Mouse (Mus musculus): ENCODE data around the gene Otulin. TPM values are rescaled to one million over a fixed set of nuclear protein-coding genes. Genes with fewer than 3 reads are reported as not detected.
A peak's percentile ranks its signal among the peaks of the same experiment; 100 is the strongest.

Gene Otulin
- total RNA-seq, 2 experiments from 2014 or later, result 20.8 to 23.1 TPM

GRCm38 (mm10) chr15:27568371-27568770, 62.1 kb downstream of the Otulin start:
- no peak for DNase-seq (ENCODE audit: low spot score in 2 of 2)

GRCm38 (mm10) chr15:27567356-27567755, 63.1 kb downstream of the Otulin start:
- intact Hi-C loops (cut with DNase I), result no loop called here
- DNase-seq (ENCODE audit: low spot score in 2 of 2), result no peak

More at GRCm38 (mm10) chr15:27568371-27568770, 62.1 kb downstream of the Otulin start:
- intact Hi-C loops (cut with DNase I), result no loop called here

DNA sequence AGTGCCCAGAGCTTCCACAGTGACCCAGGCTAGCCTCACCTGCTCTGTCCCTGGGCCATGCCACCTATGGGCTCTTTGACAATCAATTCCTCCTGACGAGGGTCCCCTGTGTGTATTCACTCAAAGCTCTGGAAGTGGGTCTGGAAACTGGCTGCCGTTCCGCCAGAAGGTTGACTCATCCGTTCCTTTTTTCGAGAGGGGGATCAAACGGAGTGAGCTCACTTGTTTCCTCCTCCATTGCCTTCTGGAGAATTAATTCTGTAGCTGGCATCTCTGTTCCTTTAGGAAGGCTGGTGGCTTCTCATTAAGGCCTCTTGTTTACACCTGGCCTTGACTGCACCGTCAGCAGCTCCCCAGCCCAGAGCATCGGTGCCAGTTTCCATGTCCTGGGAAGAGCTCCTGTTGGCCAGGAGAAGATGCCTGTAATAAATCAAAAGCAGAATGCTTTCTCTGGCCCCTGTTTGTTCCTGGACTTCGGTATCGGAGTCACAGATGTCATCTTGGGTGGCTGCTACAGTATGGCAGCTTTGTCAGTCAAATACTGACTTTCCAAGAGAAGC, 64.8 kb downstream of the Otulin start:
- DNase-seq (ENCODE audit: low spot score in 2 of 2), result peak in 1 of 2 experiments; percentile 37
- intact Hi-C loops (cut with DNase I), result no loop called here

DNA sequence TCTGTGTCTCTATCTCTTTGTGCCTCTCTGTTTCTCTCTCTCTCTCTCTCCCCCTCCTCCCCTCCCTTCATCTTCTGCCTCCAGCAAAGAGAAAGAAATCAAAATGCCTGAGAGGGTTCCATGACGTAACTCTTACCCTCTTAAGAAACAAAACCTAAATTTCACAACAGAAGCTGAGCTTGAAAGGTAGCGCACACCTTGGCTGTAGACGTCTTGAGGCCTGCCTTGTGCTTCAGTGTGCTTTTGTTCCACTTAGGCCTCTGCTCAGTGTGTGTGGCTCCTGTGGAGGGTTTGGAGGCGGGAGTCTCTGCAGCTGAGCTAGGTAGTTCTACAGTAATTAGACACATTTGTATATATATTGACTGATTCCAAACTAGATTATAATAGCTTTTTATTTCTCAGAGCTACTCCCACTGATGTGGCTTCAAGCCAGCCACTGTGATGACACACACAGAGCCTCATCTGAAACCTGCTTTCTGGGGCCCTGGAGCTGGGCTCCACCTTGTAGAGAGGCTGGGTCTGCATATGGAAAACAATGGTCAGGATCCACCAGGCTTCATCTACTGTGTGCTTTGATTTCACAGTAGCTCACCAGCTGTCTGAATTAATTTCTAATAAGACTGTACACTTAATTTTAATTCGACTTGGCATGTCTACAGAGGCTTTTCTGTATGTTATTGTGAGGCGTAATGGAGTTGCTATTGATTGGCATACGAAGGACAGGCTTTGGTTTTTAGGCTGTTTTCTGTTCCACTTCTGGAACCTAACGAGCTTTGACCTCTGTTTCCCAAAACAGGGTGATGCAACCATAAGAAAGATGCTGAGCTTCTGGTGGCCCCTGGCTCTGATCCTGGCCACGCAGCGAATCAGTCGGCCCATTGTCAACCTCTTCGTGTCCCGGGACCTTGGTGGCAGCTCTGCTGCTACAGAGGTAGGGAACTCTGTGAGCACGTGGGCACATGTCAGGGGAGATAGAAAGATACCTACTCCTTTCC, 66.1 kb downstream of the Otulin start:
- peak; percentile 53 to 74 for DNase-seq (ENCODE audit: low spot score in 2 of 2)
- intact Hi-C loops (cut with DNase I), result no loop called here

DNA sequence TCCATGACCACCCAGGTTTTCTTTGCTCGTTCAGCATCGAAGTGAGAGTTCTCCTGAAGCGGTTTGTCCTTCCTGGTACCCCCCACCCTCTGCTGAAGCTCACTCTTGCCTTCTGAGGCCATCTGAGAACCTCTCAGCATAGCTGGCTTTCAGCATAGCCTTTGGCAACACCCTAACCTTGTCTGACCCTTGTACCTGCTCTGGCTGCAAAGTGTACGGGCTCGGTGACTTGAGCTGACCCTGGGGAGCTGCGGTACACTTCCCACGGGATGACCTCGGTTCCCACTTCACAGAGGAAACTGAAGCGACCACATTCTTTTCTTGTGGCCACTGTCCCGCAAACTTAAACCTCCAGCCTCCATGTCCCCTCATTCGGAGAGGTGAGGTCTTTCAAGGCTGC, 70.2 kb downstream of the Otulin start:
- no peak for DNase-seq (ENCODE audit: low spot score in 2 of 2)
- intact Hi-C loops (cut with DNase I), result no loop called here

GRCm38 (mm10) chr15:27558456-27559147, 71.9 kb downstream of the Otulin start:
- intact Hi-C loops (cut with DNase I), result no loop called here
- no peak for DNase-seq (ENCODE audit: low spot score in 2 of 2)

DNA sequence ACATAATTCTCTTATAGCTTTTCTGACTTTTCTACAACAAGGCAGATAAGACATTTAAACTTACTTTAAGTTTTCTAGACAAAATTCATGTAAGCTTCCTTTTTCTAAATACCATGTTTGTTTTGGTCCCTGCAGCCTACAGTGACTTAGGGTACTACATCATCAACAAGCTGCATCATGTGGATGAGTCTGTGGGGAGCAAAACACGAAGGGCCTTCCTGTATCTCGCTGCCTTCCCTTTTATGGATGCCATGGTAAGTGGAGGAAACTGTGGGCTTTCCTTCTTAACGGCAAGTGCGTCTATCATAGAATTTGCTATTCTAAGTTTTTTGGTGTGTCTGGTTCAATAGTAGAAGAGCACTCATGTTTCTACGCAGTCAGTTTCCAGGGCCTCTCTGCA, 76.9 kb downstream of the Otulin start:
- intact Hi-C loops (cut with DNase I), result no loop called here

DNA sequence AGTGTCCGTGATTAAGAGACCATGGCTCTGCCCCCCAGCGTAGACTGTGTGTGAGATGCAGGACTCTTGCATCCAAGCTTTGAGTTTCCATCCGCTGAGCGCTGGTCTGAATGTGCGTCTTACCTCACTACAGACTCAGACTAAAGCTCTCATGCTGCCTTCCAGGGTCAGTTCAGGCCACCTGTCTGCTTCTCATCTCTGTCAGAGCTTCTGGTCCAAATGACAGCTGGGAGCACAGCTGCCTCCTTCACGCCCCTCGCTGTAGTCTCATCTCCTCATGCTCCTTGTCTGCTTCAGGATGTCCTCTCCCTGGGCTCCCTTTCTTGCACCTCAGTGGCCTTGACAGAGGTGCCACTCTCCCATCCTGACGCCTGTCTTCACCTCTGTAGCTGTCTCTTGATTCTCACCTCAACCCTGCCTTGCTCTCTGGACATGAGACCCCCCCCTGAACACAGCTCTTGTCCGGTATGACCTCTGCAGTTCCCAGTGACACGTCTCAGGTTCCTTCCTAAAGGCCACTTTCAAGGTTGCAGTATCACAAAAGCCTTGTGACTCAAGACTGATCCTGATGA, 78.3 kb downstream of the Otulin start:
- DNase-seq (ENCODE audit: low spot score in 2 of 2), result no peak
- intact Hi-C loops (cut with DNase I), result no loop called here

More for the DNA sequence above, 76.9 kb downstream of the Otulin start:
- DNase-seq (ENCODE audit: low spot score in 2 of 2), result no peak

GRCm38 (mm10) chr15:27551117-27552114, 79.1 kb downstream of the Otulin start:
- no peak for DNase-seq (ENCODE audit: low spot score in 2 of 2)
- intact Hi-C loops (cut with DNase I), result no loop called here

DNA sequence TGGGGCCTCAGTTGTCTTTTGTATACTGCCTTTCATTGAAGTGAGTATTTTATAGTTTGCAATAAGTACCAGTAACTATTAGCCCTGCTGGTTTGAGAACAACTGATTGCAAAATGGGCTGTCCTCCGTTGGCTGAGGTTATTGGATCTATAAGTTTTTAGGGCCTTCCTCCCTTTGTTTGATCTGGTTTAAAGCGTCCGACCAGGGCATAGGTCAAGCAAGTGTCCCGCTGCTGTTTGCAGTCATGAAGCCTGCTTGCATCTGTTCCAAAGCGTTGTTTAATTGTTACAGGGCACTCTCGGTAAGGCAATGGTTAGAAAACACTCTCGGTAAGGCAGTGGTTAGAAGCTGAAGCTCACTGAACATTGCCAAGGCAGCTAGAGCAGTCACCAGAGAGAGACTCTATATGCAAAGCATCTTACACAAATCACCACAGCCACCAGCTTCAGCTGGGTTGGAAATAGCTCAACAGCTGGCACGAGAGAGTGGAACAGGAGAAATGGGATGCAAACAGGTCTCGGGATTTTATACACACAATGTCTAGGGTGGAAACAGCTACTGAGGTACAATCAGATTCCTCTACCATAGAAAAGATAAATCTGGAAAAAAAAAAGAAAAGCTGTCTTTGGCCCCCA, 80.0 kb downstream of the Otulin start:
- DNase-seq (ENCODE audit: low spot score in 2 of 2), result peak in 1 of 2 experiments; percentile 59
- intact Hi-C loops (cut with DNase I), result no loop called here

- intact Hi-C loops (cut with DNase I), result no loop called here
- DNase-seq (ENCODE audit: low spot score in 2 of 2), result no peak
These were observed 80.6 kb downstream of the Otulin start for GRCm38 (mm10) chr15:27549878-27550277.

- DNase-seq (ENCODE audit: low spot score in 2 of 2), result no peak
- intact Hi-C loops (cut with DNase I), result no loop called here
These were observed 81.4 kb downstream of the Otulin start for GRCm38 (mm10) chr15:27549071-27549470.

DNA sequence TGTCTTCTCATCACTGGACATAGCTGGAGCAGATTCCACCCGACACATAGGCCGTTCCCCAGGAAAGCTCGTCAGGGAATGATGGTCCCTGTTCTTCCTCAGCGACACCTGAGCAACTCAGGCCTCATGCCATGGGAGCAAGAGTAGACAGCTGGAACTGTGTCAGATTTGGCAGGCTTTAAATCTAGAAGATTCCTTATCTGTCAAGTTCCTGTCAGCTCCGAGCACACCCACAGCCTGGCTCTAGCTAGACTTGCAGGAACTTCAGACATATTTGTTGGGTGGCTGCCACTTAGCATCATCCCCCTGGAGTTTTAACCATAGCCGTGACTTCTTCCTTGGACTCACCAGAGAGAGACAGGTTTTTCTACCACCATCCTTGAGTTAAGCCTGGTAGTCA, 82.4 kb downstream of the Otulin start:
- DNase-seq (ENCODE audit: low spot score in 2 of 2), result peak; percentile 39 to 67
- intact Hi-C loops (cut with DNase I), result no loop called here

DNA sequence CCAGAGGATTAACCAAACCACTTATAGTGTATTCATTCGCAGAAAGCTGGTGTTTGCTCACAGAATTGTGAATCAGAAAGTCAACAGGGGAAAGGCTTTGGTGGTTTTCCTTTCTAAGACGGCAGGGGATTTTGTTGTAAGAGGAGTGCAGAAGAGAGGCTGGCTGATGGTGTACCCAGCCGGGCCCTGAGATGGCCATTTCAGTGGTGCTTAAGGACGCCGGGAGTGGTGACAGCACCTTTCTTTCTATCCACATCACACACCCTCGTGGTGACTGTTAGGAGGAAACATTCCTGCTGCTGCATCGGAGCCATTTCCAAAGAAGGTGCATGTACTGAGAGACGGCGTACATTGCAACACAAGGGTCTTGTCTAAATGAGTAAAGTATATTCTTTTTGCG, 85.3 kb downstream of the Otulin start:
- DNase-seq (ENCODE audit: low spot score in 2 of 2), result no peak
- intact Hi-C loops (cut with DNase I), result no loop called here

DNA sequence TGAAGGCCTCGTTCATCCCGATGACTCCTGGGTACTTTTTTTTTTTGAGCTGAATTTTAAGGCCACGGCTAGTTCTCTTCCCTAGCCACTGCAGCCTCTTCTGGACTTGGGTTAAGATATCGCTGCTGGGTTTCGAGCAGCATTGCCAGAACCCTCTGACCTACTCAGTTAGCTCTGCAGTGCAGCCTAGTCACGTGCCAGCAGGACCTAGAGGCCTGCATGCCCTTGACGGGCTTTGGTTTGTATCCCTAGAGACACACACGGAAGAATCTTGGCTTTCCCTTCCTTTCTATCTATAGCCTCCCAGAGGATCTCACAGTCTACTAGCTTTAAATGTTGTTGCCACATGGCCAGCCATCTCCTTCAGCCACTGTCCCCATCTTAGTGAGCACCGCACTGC, 90.7 kb downstream of the Otulin start:
- DNase-seq (ENCODE audit: low spot score in 2 of 2), result no peak
- intact Hi-C loops (cut with DNase I), result loop anchor here (5.0 kb wide), 1 partner anchor 72 kb away; the partner anchor contains the start of gene Ank

DNA sequence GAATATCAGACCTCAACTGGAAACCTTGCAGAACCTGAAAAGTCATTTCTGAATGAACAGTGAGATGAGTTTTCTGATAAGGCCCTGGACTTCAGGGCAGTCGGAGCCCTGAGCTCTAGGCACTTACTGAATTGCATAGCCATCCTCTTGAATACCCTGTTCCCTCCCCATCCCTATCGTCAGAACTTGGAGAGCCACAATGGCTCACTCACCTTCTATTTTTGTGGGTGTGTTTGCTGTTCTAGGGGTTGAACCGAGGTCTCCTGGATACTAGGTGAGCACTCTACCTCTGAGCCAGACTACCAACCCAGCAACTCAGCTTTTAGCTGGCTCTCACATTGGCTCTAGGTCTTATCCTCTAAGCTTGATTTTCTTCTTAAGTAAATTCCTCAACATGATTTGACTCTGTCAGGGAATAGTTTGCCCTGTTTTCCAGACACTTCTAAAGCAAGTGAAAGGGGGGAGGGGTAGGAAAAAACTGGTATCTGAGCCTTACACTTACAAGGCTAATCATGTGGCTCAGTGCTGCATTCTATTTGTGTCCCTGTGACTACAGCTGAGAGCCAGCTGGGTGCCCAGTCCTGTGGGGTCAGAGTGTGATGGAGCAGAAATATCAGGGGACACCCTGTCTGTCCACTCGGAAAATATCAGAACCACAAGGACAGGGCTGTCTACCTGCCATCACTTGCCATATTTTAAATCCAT, 92.8 kb downstream of the Otulin start:
- intact Hi-C loops (cut with DNase I), result loop anchor here (5.0 kb wide), 1 partner anchor 70 kb away; the partner anchor contains the start of gene Ank
- no peak for DNase-seq (ENCODE audit: low spot score in 2 of 2)

GRCm38 (mm10) chr15:27536771-27537170, 93.7 kb downstream of the Otulin start:
- intact Hi-C loops (cut with DNase I), result loop anchor here (5.0 kb wide), 1 partner anchor 69 kb away; the partner anchor contains the start of gene Ank
- DNase-seq (ENCODE audit: low spot score in 2 of 2), result peak; percentile 60 to 73

All from left cerebral cortex, postnatal 14 days (tissue).